Mouse (Mus musculus): ENCODE data around the gene Emc8. TPM values are rescaled to one million over a fixed set of nuclear protein-coding genes. Genes with fewer than 3 reads are reported as not detected.

Emc8 gene
- polyA plus RNA-seq, 1 experiment: 122 TPM

GRCm38 (mm10) chr8:120634329-120634839 lies 34.0 kb downstream of the Emc8 start:
- Histone ChIP-seq H3K36me3 (ENCODE audit: control insufficient read depth, insufficient read depth) (no peaks in the 10 kb centered on the region), H3K4me3 (peak overlapping the region; percentile 5), H3ac (ENCODE audit: control insufficient read depth, insufficient read length) (no peak overlapping the region), H3K27me3 (ENCODE audit: control insufficient read depth, insufficient read depth, insufficient read length) (no peaks in the 10 kb centered on the region), H3K79me2 (ENCODE audit: control insufficient read depth, insufficient read depth) (no peaks in the 10 kb centered on the region), H3K4me2 (ENCODE audit: low read depth) (peak overlapping the region; percentile 81)
- TF ChIP-seq E2F4 (IDR thresholded peaks at IDR 0.05; ENCODE audit: insufficient read depth) (no peak), POLR2AphosphoS2 (IDR thresholded peaks at IDR 0.05; ENCODE audit: insufficient read length, low read depth) (no peak), POLR2A (IDR thresholded peaks at IDR 0.05; ENCODE audit: insufficient read length, low read depth) (peak; percentile 39), TCF12 (IDR thresholded peaks at IDR 0.05; ENCODE audit: insufficient read depth, poor library complexity, severe bottlenecking) (no peak), CEBPB (IDR thresholded peaks at IDR 0.05; ENCODE audit: insufficient read depth, poor library complexity, severe bottlenecking) (no peak), MYOD1 (IDR thresholded peaks at IDR 0.05; ENCODE audit: control insufficient read depth in 1 of 3, insufficient read length in 2 of 3, low read depth in 2 of 3) (peak in 1 of 3 experiments; percentile 12), TCF3 (IDR thresholded peaks at IDR 0.05; ENCODE audit: insufficient read length, low read depth) (no peak), MYOG (IDR thresholded peaks at IDR 0.05; ENCODE audit: control insufficient read depth in 1 of 3, insufficient read depth in 1 of 3, insufficient read length in 2 of 3, low read depth in 2 of 3) (no peak), MAX (IDR thresholded peaks at IDR 0.05; ENCODE audit: low read depth) (no peak), SRF (IDR thresholded peaks at IDR 0.05; ENCODE audit: control insufficient read depth, insufficient read length, low read depth) (no peak), REST (IDR thresholded peaks at IDR 0.05; ENCODE audit: insufficient read depth, insufficient read length) (no peak), USF1 (IDR thresholded peaks at IDR 0.05; ENCODE audit: low read depth) (peak; percentile 52)

- Histone ChIP-seq H3K79me2 (ENCODE audit: control insufficient read depth, insufficient read depth) (no peaks in the 10 kb centered on the region), H3K4me2 (ENCODE audit: low read depth) (peak overlapping the region; percentile 81), H3K36me3 (ENCODE audit: control insufficient read depth, insufficient read depth) (no peaks in the 10 kb centered on the region), H3ac (ENCODE audit: control insufficient read depth, insufficient read length) (no peak overlapping the region), H3K4me3 (peak overlapping the region; percentile 5), H3K27me3 (ENCODE audit: control insufficient read depth, insufficient read depth, insufficient read length) (no peaks in the 10 kb centered on the region)
- no peak for TF ChIP-seq TCF3 (IDR thresholded peaks at IDR 0.05; ENCODE audit: insufficient read length, low read depth)
- no peak for TF ChIP-seq POLR2AphosphoS2 (IDR thresholded peaks at IDR 0.05; ENCODE audit: insufficient read length, low read depth)
- no peak for TF ChIP-seq POLR2A (IDR thresholded peaks at IDR 0.05; ENCODE audit: insufficient read length, low read depth)
- no peak for TF ChIP-seq E2F4 (IDR thresholded peaks at IDR 0.05; ENCODE audit: insufficient read depth)
- TF ChIP-seq CEBPB (IDR thresholded peaks at IDR 0.05; ENCODE audit: insufficient read depth, poor library complexity, severe bottlenecking): no peak
- no peak for TF ChIP-seq TCF12 (IDR thresholded peaks at IDR 0.05; ENCODE audit: insufficient read depth, poor library complexity, severe bottlenecking)
- TF ChIP-seq MAX (IDR thresholded peaks at IDR 0.05; ENCODE audit: low read depth): no peak
- no peak for TF ChIP-seq REST (IDR thresholded peaks at IDR 0.05; ENCODE audit: insufficient read depth, insufficient read length)
- TF ChIP-seq SRF (IDR thresholded peaks at IDR 0.05; ENCODE audit: control insufficient read depth, insufficient read length, low read depth): no peak
- no peak for TF ChIP-seq MYOG (IDR thresholded peaks at IDR 0.05; ENCODE audit: control insufficient read depth in 1 of 3, insufficient read depth in 1 of 3, insufficient read length in 2 of 3, low read depth in 2 of 3)
Observed at GRCm38 (mm10) chr8:120633665-120634271, 34.6 kb downstream of the Emc8 start.

- Histone ChIP-seq H3K4me3 (no peak overlapping the region), H3ac (ENCODE audit: control insufficient read depth, insufficient read length) (no peak overlapping the region), H3K4me2 (ENCODE audit: low read depth) (no peak overlapping the region), H3K79me2 (ENCODE audit: control insufficient read depth, insufficient read depth) (no peaks in the 10 kb centered on the region), H3K27me3 (ENCODE audit: control insufficient read depth, insufficient read depth, insufficient read length) (no peaks in the 10 kb centered on the region), H3K36me3 (ENCODE audit: control insufficient read depth, insufficient read depth) (no peaks in the 10 kb centered on the region)
- TF ChIP-seq E2F4 (IDR thresholded peaks at IDR 0.05; ENCODE audit: insufficient read depth) (no peak), REST (IDR thresholded peaks at IDR 0.05; ENCODE audit: insufficient read depth, insufficient read length) (no peak), MYOD1 (IDR thresholded peaks at IDR 0.05; ENCODE audit: control insufficient read depth in 1 of 3, insufficient read length in 2 of 3, low read depth in 2 of 3) (no peak)
Observed at GRCm38 (mm10) chr8:120632969-120633664, 35.3 kb downstream of the Emc8 start.

DNA sequence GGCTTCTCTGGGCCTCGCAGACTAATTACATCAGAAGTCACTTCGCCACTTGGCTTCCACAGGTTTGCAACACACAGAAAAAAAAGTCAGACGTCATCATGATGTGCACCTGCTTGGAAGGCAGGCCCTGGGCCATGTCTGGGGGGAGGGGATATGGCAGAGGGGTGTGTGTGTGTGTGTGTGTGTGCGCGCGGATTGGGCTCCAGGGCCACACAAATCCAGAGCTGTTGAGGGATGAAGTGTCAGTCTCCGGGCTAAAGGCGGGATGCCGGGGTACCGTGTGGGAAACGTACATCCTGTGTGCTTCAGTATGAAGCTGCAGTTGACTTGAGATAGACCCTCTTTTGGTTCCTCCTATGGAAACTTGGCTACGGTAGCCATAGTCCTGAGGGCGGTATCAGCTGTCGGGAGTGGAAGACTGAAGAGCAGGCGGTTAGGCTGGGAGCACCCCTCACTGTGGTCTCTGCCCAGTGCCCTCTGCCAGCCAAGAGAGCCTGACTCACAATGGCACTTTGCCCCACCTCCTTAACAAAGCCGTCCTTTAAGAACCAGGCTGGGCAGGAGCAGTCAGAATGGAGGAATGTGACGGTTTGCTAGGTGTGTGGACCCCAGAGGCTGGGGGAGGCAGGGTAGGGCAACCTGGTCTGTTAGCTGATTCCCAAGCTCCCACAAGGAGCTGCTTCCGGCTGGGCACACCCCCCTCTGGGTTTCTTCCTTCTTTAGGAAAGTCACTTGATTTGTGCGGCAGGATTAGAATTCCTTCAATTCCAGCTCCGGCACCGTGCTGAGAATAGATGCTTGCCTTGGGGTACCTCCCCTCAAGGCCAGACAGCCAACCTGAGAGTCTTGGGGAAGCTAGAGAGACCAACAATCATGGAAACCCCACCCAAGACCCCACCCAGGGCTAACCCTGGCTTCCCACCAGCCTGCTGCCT lies 36.7 kb downstream of the Emc8 start:
- no peak overlapping the region for H3K4me3 ChIP-seq
- no peak for TF ChIP-seq MAX (IDR thresholded peaks at IDR 0.05; ENCODE audit: low read depth)
- TF ChIP-seq POLR2A (IDR thresholded peaks at IDR 0.05; ENCODE audit: insufficient read length, low read depth): no peak
- no peak for TF ChIP-seq REST (IDR thresholded peaks at IDR 0.05; ENCODE audit: insufficient read depth, insufficient read length)
- TF ChIP-seq E2F4 (IDR thresholded peaks at IDR 0.05; ENCODE audit: insufficient read depth): no peak
- no peak for TF ChIP-seq TCF3 (IDR thresholded peaks at IDR 0.05; ENCODE audit: insufficient read length, low read depth)
- TF ChIP-seq MYOG (IDR thresholded peaks at IDR 0.05; ENCODE audit: control insufficient read depth in 1 of 3, insufficient read depth in 1 of 3, insufficient read length in 2 of 3, low read depth in 2 of 3): no peak
- no peak overlapping the region for H3ac ChIP-seq (ENCODE audit: control insufficient read depth, insufficient read length)
- no peaks in the 10 kb centered on the region for H3K27me3 ChIP-seq (ENCODE audit: control insufficient read depth, insufficient read depth, insufficient read length)
- no peaks in the 10 kb centered on the region for H3K36me3 ChIP-seq (ENCODE audit: control insufficient read depth, insufficient read depth)
- H3K79me2 ChIP-seq (ENCODE audit: control insufficient read depth, insufficient read depth): no peaks in the 10 kb centered on the region
- no peak overlapping the region for H3K4me2 ChIP-seq (ENCODE audit: low read depth)
